Mouse (Mus musculus): ENCODE results near the gene Smarcc1. TPM values are rescaled to one million over a fixed set of nuclear protein-coding genes. Genes with fewer than 3 reads are reported as not detected.

The Smarcc1 gene
- polyA plus RNA-seq, 1 experiment, result 33.6 TPM

- no peak for DNase-seq (ENCODE audit: extremely low spot score in 1 of 2, low spot score in 1 of 2)
Measured at GRCm38 (mm10) chr9:110229566-110230248, 112.2 kb downstream of the Smarcc1 start.

- no peak for DNase-seq (ENCODE audit: extremely low spot score in 1 of 2, low spot score in 1 of 2)
Measured at GRCm38 (mm10) chr9:110230395-110231071, 113.0 kb downstream of the Smarcc1 start.

- DNase-seq (ENCODE audit: extremely low spot score in 1 of 2, low spot score in 1 of 2), result no peak
Measured at GRCm38 (mm10) chr9:110234962-110235361, 117.5 kb downstream of the Smarcc1 start.

GRCm38 (mm10) chr9:110243221-110243833 lies 125.8 kb downstream of the Smarcc1 start, which contains the start of gene Cspg5:
Cspg5 (plus strand) TSS chr9:110243783.
- DNase-seq (ENCODE audit: extremely low spot score in 1 of 2, low spot score in 1 of 2), result no peak

- no peak for DNase-seq (ENCODE audit: extremely low spot score in 1 of 2, low spot score in 1 of 2)
Measured at GRCm38 (mm10) chr9:110244567-110244888, 127.0 kb downstream of the Smarcc1 start.

GRCm38 (mm10) chr9:110244889-110245589 lies 127.5 kb downstream of the Smarcc1 start:
- DNase-seq (ENCODE audit: extremely low spot score in 1 of 2, low spot score in 1 of 2), result peak in 1 of 2 experiments; percentile 73

GRCm38 (mm10) chr9:110245590-110246320 lies 128.2 kb downstream of the Smarcc1 start:
- DNase-seq (ENCODE audit: extremely low spot score in 1 of 2, low spot score in 1 of 2), result peak in 1 of 2 experiments; percentile 76

- no peak for DNase-seq (ENCODE audit: extremely low spot score in 1 of 2, low spot score in 1 of 2)
Measured at GRCm38 (mm10) chr9:110246321-110246640, 128.8 kb downstream of the Smarcc1 start.

- DNase-seq (ENCODE audit: extremely low spot score in 1 of 2, low spot score in 1 of 2), result no peak
Measured at GRCm38 (mm10) chr9:110247049-110247448, 129.5 kb downstream of the Smarcc1 start.

- DNase-seq (ENCODE audit: extremely low spot score in 1 of 2, low spot score in 1 of 2), result no peak
Measured at GRCm38 (mm10) chr9:110248861-110249260, 131.4 kb downstream of the Smarcc1 start.

- peak in 1 of 2 experiments; percentile 74 for DNase-seq (ENCODE audit: extremely low spot score in 1 of 2, low spot score in 1 of 2)
Measured at GRCm38 (mm10) chr9:110249823-110250543, 132.5 kb downstream of the Smarcc1 start.

GRCm38 (mm10) chr9:110250776-110251175 lies 133.3 kb downstream of the Smarcc1 start:
- peak in 1 of 2 experiments; percentile 38 for DNase-seq (ENCODE audit: extremely low spot score in 1 of 2, low spot score in 1 of 2)

GRCm38 (mm10) chr9:110255407-110256019 lies 138.0 kb downstream of the Smarcc1 start:
- DNase-seq (ENCODE audit: extremely low spot score in 1 of 2, low spot score in 1 of 2), result no peak

GRCm38 (mm10) chr9:110258646-110259045 lies 141.1 kb downstream of the Smarcc1 start:
- no peak for DNase-seq (ENCODE audit: extremely low spot score in 1 of 2, low spot score in 1 of 2)

GRCm38 (mm10) chr9:110259118-110259517 lies 141.6 kb downstream of the Smarcc1 start:
- DNase-seq (ENCODE audit: extremely low spot score in 1 of 2, low spot score in 1 of 2), result no peak

GRCm38 (mm10) chr9:110263181-110263580 lies 145.7 kb downstream of the Smarcc1 start:
- no peak for DNase-seq (ENCODE audit: extremely low spot score in 1 of 2, low spot score in 1 of 2)

GRCm38 (mm10) chr9:110264991-110265390 lies 147.5 kb downstream of the Smarcc1 start:
- DNase-seq (ENCODE audit: extremely low spot score in 1 of 2, low spot score in 1 of 2), result no peak

- DNase-seq (ENCODE audit: extremely low spot score in 1 of 2, low spot score in 1 of 2), result no peak
Measured at GRCm38 (mm10) chr9:110268416-110268815, 150.9 kb downstream of the Smarcc1 start.

- no peak for DNase-seq (ENCODE audit: extremely low spot score in 1 of 2, low spot score in 1 of 2)
Measured at GRCm38 (mm10) chr9:110272330-110272729, 154.8 kb downstream of the Smarcc1 start.

All from frontal cortex, adult 2 months (tissue).